Mouse (Mus musculus) right cerebral cortex, postnatal 25 days (tissue): ENCODE measurements around the gene Map3k14.
A peak's percentile ranks its signal among the peaks of the same experiment; 100 is the strongest.

ENCODE experiments used
- DNase-seq: peaks from one replicate; pipeline ENCODE4 v3.0.0; 2022

The Map3k14 gene

DNA sequence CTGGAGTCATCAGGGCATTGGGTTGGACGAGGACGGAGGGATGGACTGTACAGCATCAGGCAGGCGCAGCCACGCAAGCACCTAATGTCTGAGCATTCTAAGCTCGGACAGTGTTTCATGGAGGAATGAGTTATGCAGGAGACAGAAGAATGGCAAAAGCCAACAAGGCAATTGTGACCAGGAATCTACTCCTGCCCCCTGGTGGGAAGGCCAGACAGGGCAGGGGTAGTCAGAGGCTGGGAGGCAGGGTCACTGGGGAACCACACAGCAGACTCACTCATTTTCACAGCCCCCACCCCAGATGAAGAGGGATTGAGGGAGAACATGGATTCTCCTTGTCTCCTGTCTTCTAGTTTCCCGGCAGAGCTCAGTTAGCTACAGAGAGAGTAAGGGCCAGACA, 4.7 kb upstream of the Map3k14 start:
- DNase-seq = no peak

GRCm38 (mm10) chr11:103269426-103269825, 2.2 kb upstream of the Map3k14 start:
- no peak for DNase-seq

- DNase-seq = no peak
Observed at GRCm38 (mm10) chr11:103268905-103269304, 1.6 kb upstream of the Map3k14 start.

- no peak for DNase-seq
Observed at GRCm38 (mm10) chr11:103268350-103268749, 1.1 kb upstream of the Map3k14 start.

DNA sequence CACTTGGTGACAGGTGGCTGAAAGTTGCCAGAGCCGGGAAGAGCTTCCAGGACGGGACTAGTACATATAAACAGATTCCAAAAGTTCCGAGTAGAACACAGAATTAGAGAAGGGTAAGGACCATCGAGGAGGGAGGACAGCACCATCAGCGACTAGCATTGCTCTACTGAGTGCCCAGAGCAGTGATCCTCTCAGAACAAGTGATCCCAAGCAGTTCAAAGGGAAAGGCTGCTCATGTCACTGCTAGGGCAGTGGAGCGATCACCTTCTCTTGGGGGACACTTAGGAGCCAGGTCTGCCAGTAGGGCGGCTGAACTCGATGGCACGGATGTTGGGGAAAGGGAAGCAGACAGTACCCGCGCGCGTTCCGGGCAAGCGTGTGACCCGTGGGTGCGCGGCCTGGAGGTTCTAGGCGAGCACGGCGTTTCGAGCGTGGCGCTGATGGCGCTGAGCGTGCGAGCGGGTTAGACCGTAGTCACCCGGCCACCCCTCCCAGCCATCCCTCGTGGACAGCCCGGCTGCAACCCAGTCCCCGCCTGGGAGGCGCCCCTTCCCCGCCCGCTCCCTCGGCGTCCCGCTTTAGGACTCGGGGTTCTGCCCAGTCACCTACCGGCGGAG, 435 bp downstream of the Map3k14 start:
- no peak for DNase-seq

- DNase-seq = no peak
Observed at GRCm38 (mm10) chr11:103265856-103266255, 1.4 kb downstream of the Map3k14 start.

DNA sequence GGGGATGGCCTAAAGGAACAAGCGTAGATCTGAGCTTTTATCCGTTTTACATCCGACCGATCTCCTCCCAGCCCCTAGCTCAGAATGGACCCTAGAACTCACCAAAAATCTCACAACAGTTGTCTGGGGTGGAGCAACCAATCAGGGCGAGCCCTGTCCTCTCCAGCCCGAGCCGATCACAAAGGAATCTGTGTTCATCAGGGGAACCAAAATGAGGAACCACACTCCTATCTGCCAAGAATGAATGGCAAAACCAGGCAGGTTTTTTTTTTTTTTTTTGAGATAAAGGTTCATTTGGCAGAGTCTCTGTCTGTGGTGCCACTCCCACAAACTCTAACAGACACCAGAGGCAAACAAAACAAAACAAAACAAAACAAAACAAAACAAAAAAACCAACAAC, 2.1 kb downstream of the Map3k14 start:
- DNase-seq = no peak

DNA sequence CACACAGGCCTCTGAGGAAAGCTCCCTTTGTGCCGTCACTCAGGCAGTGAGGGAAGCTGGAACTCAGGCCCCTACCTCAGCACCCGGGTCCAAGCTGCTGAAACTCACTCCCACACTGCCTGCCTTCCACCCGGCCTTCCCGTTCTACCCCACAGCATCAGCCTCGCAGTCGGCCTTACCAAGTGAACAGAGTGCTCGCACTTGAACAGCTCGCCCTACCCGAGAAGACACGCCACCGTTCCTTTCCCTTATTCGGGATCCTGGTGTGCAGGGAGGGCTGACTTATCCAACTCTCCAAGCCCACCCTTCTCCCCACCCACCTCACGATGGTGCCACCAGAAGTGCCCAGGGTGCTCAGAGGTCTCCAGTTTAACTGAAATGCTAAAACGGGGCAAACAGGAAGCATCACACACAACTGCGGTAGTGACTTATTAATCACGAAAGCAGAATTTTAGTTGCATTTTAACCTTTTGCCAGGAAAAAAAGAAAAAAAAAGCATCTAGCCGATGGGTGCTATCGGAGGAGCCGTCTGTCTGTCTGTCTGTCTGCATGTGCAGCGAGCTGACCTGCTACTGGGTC, 2.8 kb downstream of the Map3k14 start:
- no peak for DNase-seq

DNA sequence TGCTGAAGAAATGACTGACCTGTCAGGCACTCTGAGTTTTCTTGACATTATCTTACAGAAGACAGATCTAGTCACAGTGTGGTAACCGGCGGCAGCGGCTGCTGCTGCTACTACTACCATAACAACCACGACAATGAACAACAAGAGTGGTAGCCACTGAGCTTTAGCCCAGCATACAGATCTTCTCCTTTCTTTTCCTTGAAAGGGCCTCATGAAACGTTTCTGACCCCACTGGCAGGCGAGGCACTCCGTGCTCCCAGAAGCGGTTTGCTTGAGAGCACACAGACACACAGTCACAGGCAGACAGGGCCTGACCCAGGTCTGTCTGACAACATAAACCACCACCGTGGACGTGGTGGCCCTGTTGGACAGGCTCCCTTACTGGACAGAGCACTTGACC, 3.7 kb downstream of the Map3k14 start:
- no peak for DNase-seq

GRCm38 (mm10) chr11:103262412-103263267, 4.6 kb downstream of the Map3k14 start:
- no peak for DNase-seq

DNA sequence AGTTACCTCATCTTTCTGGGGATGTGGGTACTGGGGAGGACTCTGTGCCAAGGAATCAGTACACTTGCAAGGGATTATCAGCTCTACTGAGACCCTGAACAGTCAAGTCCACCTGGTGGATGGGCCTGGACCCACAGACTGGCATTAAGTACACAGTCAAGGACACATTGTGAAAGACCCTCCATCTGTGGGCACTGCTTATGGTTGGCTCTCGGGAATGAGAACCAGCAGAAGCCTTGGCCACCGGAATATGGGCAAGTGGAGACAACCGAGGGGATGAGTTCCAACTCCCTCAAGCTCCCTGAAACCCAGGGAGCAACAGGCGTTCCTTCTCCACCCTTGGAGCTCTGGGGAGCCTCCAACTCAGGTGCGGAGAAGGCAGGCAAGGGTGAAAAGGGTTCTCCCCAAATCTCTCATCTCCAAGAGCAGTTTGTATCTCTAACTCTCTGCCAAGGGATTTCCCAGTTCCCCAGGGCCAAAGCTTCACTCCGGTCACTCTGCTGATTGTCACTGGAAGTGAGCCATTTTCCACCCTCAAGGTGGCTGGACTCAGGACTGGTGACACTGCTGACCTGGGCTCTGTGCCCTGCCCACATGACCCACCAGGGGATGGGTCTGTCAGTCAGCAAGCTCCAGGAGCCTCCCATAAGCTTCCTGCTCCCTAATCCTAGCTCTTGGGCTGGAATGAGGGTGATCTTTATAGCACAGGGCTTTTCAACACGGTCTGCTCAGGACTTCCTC, 5.4 kb downstream of the Map3k14 start:
- DNase-seq = no peak

- no peak for DNase-seq
Observed at GRCm38 (mm10) chr11:103260515-103261192, 6.6 kb downstream of the Map3k14 start.

GRCm38 (mm10) chr11:103260034-103260433, 7.2 kb downstream of the Map3k14 start:
- DNase-seq = no peak

DNA sequence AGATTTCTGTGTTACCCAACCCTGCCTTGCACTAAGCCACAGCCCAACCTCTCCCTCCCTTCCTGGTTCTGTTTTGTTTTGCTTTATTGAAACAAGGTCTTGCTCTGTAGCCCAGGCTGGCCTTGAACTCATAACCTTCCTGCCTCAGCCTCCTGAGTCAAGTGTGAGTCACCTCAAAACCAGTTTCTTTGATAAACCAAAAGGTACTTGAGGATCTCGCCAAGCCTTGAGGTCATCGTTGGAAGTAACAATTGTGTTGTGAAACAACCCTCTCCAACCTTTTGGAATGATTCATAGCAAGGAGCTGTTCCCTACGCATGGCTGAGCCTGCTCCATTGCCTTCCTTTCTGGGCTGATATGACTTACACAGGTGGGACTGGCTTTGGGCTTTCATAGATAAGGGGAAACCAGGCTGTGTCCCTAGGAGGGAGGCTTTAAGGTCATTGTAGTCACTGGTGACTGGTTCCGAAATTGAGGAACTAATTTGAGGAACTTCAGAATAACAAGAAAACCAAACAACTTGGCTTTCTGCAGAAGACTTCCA, 9.3 kb downstream of the Map3k14 start:
- no peak for DNase-seq

GRCm38 (mm10) chr11:103253605-103254004, 13.7 kb downstream of the Map3k14 start:
- no peak for DNase-seq

- DNase-seq = no peak
Observed at GRCm38 (mm10) chr11:103252380-103252779, 14.9 kb downstream of the Map3k14 start.

DNA sequence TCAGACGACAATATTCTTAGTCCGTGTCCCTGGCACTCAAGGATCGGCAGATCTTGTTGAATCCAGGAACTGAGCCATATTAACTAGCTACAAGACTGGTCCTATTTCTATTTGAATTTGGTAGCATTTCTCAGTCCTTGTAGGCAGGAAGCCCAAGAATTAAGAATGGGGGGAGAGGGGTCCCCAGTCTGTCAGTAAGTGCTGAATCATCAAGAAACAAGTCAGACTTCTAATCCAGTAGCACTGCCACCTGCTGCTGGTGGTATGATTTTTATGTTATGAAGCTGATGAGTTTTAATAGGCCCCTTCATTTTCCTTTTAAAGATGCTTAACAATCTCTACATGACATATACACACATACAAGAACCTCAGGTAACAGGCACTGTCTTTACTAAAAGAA, 16.9 kb downstream of the Map3k14 start:
- DNase-seq = no peak

GRCm38 (mm10) chr11:103249509-103249908, 17.8 kb downstream of the Map3k14 start:
- DNase-seq = no peak

- DNase-seq = no peak
Observed at GRCm38 (mm10) chr11:103248837-103249236, 18.4 kb downstream of the Map3k14 start.

- peak; percentile 60 for DNase-seq
Observed at GRCm38 (mm10) chr11:103247504-103248177, 19.6 kb downstream of the Map3k14 start.

DNA sequence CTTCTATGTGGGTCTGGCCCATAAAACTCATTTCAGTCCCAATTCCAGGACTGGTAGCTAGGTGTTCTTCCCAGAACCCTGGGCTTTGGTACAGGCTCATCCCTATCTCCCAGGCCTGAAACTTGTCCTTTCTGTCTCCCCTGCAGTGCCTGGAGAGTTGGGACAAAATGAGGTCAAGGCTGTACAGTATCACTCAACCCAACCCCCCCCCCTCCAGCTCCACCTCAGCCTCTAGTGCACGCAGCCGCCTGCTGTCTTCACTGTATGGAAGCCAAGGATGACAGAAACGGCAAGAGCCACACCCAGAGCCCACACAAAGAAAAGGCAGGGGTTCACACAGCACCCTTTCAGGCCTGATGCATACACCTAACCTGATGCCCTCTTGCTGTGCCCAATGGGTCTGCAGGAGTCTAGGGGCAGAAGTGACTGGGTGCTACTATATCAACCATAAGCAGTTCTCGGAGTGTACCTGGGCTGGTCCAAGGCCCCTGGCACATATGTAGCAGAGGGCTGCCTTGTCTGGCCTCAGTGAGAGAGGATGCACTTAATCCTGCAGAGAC, 20.5 kb downstream of the Map3k14 start:
- no peak for DNase-seq
